Mouse (Mus musculus) gastrocnemius, postnatal 25 days (tissue): Measurements from ENCODE around the gene Elfn1. TPM values are rescaled to one million over a fixed set of nuclear protein-coding genes. Genes with fewer than 3 reads are reported as not detected.

Source experiments
- DNase-seq: peaks from one replicate; pipeline ENCODE4 v3.0.0; 2022
- total RNA-seq, 2 experiments: library from RNA; stranded (reverse); gene quantifications; 1 replicate in 1 of 2; 2 replicates in 1 of 2; pipeline ENCODE4 v1.2.3; 2021

Elfn1 gene
- total RNA-seq, 2 experiments from 2014 or later: not detected

- DNase-seq: no peak
These were observed 3.8 kb downstream of the Elfn1 start for GRCm38 (mm10) chr5:139911506-139911905.

GRCm38 (mm10) chr5:139912121-139912771, 4.5 kb downstream of the Elfn1 start:
- no peak for DNase-seq

- DNase-seq: no peak
These were observed 13.9 kb downstream of the Elfn1 start for GRCm38 (mm10) chr5:139921666-139922065.

- no peak for DNase-seq
These were observed 16.1 kb downstream of the Elfn1 start for GRCm38 (mm10) chr5:139923867-139924266.

- DNase-seq: no peak
These were observed 22.4 kb downstream of the Elfn1 start for GRCm38 (mm10) chr5:139930102-139930501.

GRCm38 (mm10) chr5:139930927-139931351, 23.2 kb downstream of the Elfn1 start:
- DNase-seq: no peak

GRCm38 (mm10) chr5:139931947-139932540, 24.3 kb downstream of the Elfn1 start:
- DNase-seq: no peak

- DNase-seq: no peak
These were observed 25.0 kb downstream of the Elfn1 start for GRCm38 (mm10) chr5:139932595-139933271.

- DNase-seq: no peak
These were observed 25.7 kb downstream of the Elfn1 start for GRCm38 (mm10) chr5:139933476-139933875.

- DNase-seq: no peak
These were observed 28.7 kb downstream of the Elfn1 start for GRCm38 (mm10) chr5:139936431-139936830.

GRCm38 (mm10) chr5:139944697-139945096, 37.0 kb downstream of the Elfn1 start:
- DNase-seq: no peak

- no peak for DNase-seq
These were observed 38.1 kb downstream of the Elfn1 start for GRCm38 (mm10) chr5:139945715-139946364.

- DNase-seq: no peak
These were observed 39.7 kb downstream of the Elfn1 start for GRCm38 (mm10) chr5:139947446-139947845.

GRCm38 (mm10) chr5:139948552-139948951, 40.8 kb downstream of the Elfn1 start:
- no peak for DNase-seq

GRCm38 (mm10) chr5:139949363-139949762, 41.6 kb downstream of the Elfn1 start:
- DNase-seq: no peak

GRCm38 (mm10) chr5:139949975-139950578, 42.3 kb downstream of the Elfn1 start:
- no peak for DNase-seq

- DNase-seq: no peak
These were observed 49.1 kb downstream of the Elfn1 start for GRCm38 (mm10) chr5:139956859-139957258.

GRCm38 (mm10) chr5:139959741-139960140, 52.0 kb downstream of the Elfn1 start:
- DNase-seq: no peak

- no peak for DNase-seq
These were observed 56.6 kb downstream of the Elfn1 start for GRCm38 (mm10) chr5:139964391-139964790.

- no peak for DNase-seq
These were observed 57.9 kb downstream of the Elfn1 start for GRCm38 (mm10) chr5:139965596-139965995.

GRCm38 (mm10) chr5:139969151-139969948, 61.6 kb downstream of the Elfn1 start:
- DNase-seq: no peak

- DNase-seq: no peak
These were observed 62.5 kb downstream of the Elfn1 start for GRCm38 (mm10) chr5:139970186-139970631.
